Mouse (Mus musculus): ENCODE measurements around the gene Kcnq1.

DNA sequence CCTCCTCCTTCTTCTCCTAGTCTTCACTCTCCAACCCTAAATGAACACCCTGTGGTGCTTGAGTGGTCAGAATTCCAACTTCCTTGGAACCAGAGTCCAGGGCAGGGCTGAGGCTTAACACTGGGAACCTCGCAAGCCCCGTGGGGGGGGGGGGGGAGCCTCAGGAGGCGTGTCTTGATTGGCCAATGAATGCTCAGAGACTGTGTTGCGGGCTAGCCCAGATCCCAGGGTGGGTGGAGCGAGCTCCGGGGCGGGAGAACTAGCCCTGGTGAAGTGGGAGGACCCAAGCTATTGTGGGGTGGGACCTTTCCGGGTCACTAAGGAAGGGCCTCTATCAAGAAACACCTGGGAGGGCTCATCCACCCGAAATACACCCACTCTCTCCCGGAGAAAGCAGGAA lies 368.6 kb downstream of the Kcnq1 start:
- TF ChIP-seq CTCF (conservative IDR thresholded peaks at IDR 0.05; ENCODE audit: low read length) (no peak), POU5F1 (IDR thresholded peaks at IDR 0.05; ENCODE audit: borderline replicate concordance, low read length) (no peak), NANOG (IDR thresholded peaks at IDR 0.05; ENCODE audit: borderline replicate concordance, low read length) (no peak)
